Mouse (Mus musculus) stomach, postnatal 0 days (tissue): Measurements from ENCODE around the gene Slc16a10.

Source experiments
- CTCF ChIP-seq: IDR thresholded peaks from 2 replicates; pipeline ENCODE4 v1.5.1; 2016; ENCODE audit warnings: antibody characterized with exemption, low read depth, mild to moderate bottlenecking, moderate library complexity
- EP300 ChIP-seq: optimal IDR thresholded peaks from 2 replicates; pipeline ENCODE3; 2016; ENCODE audit warnings: antibody characterized with exemption

- no peak for TF ChIP-seq CTCF
- TF ChIP-seq EP300 = no peak
Measured at GRCm38 (mm10) chr10:40191338-40191979, 49.4 kb upstream of the Slc16a10 start.
